Mouse (Mus musculus) kidney, postnatal 25 days (tissue): Measurements from ENCODE around the gene Cacnb1.

Experiments
- DNase-seq, 2 experiments: peaks; one replicate each; pipeline ENCODE4 v3.0.0; 2021; ENCODE audit warnings: mixed read lengths in 2 of 2

Cacnb1 gene

DNA sequence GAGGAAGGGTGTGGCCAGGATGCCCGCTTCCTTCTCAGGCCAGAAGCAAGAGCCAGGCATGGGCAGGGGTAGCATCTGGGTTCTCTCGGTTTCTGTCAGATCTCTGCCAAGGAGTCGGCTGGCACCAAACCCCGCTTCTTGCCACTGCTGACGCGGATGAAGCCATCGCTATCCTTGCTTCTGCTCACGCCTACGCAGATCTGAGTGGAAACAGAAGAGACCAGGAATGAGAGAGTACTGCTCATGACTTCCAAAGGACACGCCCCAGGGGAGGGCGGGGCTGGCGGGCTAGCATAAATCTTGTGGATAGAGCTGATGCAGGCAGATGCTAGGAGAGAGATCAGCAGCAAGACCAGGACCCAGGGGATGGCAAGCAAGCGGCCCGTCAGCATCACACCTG is 15.0 kb upstream of the Cacnb1 start:
- DNase-seq = no peak

DNA sequence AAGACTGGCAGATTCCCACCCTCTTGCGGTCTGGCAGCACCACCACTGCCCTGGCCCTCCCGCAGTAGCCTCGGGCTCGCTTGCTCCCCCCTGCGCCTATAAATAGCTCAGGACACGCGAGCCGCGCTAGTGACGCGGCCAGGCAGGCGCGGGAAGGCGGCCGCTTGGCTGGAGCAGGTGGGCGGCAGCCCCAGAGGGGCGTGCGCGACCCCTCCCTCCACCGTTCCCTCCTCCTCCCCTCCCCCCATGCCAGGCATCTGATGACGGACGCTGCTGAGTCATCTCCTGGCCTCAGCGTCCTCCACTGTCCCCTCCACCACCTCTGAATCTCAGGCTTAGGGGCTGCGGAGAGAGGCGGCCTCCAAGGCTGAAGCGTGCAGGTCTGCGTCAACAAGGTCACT is 13.1 kb upstream of the Cacnb1 start:
- no peak for DNase-seq

DNA sequence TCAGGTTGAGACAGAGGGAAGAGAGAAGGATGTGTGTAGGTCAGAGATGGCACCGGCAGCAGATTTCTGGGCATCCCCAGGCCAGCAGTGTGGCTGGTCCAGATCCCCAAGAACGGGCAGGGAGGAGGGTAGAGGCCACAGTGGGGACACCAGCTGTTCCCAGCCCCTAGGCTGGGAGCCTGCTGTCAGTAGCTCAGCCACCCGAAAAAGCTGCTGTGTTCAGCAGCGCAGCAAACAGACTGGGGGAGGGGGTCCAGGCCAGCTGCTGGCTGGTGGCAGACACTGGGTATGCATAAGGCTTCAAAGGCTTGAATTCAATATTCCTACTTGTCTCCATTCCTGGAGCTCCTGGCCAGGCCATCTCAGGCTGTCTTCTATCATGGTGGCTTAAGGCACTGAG is 12.0 kb upstream of the Cacnb1 start:
- DNase-seq = no peak

DNA sequence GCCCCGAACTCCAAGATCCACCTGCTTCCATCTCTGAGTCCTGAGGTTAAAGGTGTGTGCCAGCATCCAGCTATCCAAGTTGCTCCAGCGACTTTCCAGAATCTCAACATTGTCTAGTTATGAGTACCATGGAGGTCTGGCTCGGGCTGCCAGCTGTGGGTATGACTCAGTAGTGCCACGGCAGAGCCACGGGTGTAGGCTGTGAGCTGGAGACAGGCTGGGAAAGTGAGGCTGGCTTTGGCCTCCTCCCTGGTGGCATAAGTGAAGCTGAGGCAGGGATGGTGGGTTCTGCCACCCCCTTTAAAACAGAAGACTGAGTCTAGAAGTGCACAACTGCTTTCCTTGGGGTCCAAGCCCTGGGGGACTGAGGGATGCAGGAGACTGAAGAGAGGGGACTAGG is 11.2 kb upstream of the Cacnb1 start:
- no peak for DNase-seq

DNA sequence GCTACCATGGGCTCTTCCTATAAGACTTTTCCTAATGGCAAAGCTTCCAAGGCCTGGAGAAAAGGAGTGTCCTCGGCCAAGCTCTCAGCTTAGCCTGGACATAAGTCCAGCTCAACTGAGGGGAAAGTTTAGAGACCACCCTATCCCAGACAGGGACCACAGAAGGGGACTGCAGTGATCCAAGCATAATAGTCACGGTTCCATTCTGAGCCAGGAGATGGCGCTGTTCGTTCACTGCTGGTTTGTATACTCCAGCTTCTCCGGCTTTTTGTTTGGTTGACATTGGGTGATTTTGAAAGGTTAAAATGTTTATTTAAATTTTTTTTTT is 8.6 kb upstream of the Cacnb1 start:
- DNase-seq = peak; percentile 71 to 88

DNA sequence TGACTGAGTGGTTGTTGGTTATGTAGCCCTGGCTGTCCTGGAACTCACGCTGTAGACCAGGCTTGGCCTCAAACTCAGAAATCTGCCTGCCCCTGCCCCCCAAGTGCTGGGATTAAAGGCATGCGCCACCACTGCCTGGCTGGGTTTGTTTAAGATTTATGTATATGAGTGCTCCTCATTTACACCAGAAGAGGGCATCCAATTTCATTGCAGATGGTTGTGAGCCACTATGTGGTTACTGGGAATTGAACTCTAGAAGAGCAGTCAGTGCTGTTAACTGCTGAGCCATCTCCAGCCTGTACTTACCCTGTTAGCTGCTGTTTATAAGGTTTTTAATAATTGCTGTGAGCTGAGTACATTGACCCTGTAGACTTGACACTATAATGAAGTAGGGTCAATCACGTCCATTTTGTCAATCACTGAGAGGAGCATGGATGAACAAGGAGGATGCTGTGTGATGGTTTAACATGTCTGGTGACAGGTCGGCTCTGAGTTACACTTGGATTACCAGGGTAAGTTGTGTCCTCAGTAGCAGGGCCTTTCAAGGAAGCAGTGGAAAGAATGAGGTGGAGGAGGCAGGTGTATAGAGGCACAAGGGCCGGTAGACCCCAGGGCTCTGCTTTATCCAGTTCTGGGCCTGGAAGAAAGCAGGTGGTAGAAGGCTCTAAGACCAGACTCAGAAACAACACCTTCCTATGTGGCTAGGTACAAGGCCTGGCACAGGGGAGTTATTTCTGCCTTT is 8.0 kb upstream of the Cacnb1 start:
- no peak for DNase-seq

DNA sequence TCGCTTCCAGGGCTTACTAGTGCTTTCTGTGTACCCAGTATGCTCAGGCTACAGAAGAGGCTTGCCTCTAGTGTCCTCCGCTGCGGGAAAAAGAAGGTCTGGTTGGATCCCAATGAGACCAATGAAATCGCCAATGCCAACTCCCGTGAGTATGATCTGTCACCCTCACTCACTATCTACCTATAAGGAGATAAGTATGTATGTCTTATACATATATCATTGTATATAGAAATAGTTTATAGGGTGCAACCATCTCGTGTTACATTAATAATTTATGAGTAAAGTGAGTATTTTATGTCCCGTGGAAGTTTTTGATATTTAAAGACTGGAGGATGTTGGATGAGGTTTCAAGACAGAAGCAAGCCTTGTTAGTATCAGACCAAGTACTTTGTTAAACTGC is 5.0 kb upstream of the Cacnb1 start:
- DNase-seq = no peak

DNA sequence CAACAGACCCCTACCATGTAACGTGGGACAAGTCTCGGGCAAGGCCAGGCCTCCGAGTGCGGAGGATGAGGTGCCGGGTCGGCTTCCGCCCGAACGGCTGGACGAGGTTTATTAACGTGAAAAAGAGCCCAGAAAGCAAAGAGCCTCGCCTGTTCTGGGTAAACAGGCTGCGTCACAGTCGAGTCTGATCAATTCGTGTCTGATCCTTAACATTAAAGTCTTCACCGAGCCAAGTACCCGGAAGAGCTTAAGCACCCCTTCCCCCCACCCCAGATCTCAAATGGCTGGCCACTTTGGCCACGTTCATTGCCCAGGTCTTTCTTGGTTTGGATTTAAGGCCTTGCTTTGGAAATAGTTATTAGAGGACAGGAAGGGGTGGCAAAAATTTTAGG is 4.5 kb upstream of the Cacnb1 start:
- no peak for DNase-seq

DNA sequence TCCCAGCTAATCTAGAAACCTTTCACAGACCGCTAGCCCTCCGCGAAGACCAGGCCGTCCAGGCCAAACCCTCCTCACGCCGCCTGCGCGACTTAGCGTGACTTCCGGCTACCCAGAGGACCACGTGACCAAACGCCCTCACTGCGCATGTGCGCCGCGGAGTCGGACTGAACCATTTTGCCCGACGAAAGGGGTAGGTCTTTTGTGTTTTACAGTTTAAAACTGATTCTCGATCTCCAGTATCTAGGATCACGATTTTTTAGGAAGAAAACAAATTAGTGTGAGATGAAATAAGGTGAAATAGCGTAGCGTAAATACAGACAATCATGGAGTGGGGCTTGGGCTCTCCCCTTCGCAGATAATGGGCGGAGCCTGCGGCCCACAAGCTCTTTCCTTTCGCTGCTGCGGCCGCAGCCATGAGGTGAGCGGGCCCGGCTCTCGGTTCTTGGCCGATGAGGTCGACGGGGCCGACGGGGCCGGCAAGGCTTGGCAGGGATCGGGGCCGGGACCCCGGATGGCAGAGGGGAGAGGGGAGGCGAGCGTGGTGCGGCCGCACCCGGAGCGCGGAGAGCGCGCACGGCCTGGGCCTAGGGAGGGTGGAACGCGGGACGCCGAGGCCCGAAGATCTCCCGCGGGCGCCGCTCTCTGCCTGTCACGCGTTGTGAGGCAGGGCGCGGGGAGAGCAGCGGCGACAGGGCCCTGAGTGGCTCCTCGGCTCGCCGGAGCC is 3.9 kb upstream of the Cacnb1 start, which contains the start of gene Rpl19:
Gene Rpl19, plus strand, starts transcription at position 141 of the 727 bp plus-strand sequence.
- peak; percentile 94 to 95 for DNase-seq

DNA sequence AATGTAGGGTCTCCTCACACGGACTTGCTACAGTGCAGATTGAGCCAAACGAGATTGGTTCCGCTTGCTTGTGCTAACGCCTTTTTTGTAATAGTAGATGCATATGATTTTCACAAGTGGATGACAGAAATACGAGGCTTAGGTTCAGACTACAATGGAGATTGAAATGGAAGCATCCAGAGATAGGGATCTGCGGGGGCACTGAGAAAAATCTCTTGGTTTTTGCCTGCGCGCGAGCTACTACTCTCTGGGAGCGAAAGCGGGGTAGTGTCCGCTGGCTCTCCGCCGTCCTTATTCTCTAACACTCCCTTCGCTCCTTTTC is 3.4 kb upstream of the Cacnb1 start:
- no peak for DNase-seq

DNA sequence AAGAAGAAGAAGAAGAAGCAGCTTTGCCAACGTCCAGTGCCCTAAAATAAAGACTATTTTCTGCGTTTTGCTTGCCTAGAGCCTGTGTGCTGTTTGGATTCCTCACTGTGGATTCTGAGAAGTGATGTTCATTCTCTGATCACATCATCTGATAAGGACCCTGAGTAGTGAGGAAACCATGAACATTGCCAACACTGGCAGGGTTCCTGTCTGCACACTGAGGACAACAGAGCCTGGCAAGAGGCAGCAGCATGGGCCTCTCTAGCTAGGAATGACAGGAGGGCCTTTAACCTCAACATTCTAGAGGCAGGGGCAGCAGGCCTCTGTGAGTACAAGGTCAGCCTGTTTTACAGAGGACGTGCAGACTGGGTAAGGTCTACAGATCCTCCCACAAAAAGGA is 1.7 kb upstream of the Cacnb1 start:
- DNase-seq = no peak

DNA sequence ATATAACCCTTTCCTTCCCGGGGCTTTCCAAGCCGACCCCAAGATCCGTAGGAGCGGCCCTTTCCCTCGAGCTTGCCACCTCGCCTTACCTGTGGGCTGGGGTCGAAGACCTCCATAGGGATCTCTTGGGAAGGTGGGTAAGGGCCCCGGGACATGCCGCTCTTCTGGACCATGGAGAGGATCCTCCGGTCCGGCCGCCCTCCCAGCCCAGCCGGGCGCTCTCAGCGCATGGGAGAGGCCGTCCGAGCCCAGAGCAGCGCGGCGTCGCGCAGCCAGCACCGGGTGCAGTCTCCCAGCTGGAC is 630 bp downstream of the Cacnb1 start:
- DNase-seq = no peak

DNA sequence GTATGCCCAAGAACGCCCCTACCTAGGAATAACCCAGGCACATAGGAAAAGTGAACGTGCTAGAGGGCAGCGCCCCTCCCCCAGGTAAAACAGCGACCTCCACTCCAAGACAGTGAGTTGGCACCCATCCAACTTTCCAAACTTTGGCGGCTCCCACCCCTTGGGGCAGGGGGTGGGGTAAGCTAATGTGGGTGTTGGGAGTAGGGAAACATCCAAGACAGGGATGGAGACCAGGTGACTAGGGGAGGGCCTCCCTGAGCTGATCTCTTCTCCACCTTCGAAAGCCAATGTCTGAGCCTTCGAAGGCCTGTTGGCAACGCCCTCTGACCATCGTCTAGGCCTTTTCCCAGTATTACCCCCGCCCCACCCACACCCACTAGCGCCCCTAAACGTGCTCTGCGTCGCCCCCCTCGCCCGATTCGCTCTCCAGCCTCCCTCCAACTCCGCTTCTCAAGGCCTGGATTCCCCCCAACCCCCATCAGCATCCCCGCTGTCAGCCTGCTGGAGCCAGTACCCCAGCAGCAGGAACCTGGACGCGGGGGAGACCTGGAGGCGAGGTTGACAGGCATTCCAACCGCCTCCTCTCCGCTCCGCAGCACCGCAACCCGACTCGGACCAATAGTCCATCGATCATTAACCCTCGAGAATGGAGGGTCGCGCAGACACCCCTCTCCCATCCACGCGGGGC is 1.1 kb downstream of the Cacnb1 start:
- peak in 1 of 2 experiments; percentile 60 for DNase-seq

DNA sequence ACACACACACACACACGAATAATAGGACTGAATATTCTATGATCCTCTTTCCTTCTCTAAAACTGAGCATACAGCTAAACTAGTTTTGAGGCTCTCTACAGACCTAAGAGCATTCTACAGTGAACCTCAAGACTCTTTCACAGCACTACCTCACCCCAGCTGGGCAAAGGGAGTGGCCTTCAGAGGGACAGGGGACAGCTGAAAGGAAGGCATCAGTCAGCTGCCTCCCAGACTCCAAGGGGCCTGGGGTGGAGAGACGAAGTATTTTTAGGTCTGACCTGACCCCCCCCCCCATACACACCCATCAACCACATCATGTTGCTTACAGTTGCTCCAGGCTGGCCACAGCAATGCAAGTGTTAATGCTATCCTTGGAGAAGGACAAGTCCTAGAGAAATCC is 1.7 kb downstream of the Cacnb1 start:
- no peak for DNase-seq

DNA sequence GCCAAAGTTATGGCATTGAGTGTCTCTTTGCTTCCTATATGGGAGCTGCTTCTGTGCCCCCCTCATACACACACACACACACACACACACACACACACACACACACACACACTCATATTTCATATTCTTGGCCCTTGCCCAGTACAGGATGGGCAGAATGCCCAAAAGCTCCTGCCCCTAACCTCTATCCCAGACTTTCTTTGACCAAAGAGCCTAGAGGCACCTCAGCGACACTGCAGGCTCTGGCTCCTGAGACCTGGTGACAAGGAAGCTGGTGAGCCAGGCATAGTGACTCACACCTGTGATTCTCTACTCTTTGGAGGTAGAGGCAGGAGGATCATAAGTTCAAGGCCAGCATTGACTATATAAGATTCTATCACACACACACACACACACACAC is 2.1 kb downstream of the Cacnb1 start:
- DNase-seq = no peak

DNA sequence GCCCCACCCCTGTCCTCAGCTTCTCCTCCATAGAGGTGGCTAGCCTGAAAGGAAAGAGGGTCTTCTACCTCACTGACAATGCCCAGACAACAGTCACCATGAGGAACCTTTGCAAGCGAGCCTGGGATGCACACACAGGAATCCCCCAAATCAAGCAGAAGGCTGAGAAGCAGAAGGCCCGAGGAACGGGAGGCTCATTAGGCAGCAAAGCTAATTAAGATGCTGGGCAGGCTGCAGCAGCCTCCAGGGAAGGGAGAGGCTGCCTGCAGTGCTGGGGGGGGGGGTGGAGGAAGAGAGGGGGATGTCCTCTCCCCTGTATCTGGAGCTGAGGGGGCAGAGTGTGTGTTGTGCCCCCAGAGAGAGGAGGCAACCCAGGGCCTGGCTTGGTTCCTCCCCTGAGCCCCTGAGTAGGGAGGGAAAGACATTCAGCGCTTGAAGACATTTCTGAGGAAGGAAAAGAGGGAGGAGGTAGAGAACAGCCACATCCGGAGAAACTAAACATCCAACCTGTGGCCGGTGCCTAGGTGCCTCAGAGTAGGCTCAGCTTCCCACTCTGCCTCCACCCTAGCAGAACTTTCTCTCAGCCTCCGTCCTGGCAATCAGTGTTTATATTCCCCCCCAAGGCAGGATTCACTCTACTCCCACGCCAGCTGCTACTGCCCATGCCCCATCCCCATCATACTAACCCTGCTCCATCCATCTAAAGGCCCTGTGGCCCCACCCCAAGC is 2.8 kb downstream of the Cacnb1 start:
- DNase-seq = no peak

DNA sequence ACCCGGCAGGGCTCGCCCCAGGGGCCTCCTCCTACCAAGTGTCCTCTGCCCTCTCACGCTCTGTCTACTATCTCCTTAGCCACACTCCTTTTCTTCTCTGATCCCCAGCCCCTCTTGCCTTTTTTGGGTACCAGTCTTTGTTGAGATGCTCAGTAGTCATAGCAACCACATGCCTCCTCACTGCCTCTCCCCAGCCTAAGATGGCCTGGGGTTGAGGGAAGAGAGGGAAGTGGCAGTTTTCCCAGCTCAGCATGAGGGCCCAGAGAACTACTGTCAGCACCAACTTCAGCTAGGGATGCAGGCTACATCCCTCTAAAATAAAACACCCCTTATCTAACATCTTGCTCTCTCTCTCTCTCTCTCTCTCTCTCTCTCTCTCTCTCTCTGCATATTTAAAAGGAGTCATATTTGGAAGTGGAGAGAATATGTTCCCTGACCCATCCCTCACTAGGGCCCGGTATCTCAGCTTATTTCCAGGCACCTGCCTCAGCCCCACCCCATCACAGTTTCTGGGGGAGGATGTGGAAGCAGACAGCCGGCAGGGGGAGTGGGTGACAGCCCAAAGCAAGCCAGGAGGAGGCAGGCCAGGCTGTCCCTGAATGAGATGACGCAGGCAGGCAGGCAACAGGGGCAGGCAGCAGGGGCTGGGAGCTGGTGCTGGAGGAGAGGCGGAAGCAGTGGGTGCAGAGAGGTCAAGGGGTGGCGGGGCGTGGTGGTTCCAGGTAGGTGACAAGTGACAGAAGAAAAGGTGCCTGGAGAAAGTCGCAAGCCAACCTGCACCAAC is 3.8 kb downstream of the Cacnb1 start:
- no peak for DNase-seq

DNA sequence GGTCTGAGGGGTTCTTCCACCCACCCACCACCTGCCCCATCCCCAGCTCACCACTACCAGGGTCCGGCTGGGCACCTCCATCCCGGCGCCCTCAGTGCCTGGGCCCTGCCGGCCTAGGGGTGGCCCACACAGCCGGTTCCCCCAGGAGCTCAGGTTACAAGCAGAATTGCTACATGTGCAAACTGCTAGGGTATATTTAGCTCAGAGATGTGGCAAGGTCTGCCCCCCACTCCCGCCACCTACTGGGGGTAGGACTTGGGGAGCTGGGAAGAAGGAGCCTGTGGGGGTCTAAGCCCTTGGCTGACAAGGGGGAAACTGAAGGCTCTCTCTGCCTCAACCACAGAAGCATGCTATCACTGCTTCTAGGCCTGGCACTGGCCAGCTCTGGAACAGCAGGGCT is 4.6 kb downstream of the Cacnb1 start:
- DNase-seq = no peak

DNA sequence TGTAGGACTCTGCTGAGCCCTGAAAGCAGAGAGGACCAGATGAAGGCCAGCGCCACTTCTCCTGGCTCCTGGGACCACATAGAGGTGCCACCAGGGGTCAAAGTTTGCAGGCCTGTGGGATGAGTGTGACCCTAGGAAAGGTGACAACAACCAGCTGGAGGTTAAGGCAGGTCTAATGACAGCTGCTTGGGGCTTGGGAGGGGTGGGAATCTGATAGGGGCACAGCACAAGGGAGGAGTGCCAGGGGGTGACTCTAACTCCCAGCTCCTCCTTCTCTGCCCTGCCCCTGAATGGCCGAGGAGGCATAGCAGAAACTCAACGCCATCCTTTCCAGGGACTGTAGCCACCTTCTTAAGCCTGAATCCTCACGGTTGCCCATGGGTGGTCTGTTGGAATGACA is 6.0 kb downstream of the Cacnb1 start:
- DNase-seq = no peak

DNA sequence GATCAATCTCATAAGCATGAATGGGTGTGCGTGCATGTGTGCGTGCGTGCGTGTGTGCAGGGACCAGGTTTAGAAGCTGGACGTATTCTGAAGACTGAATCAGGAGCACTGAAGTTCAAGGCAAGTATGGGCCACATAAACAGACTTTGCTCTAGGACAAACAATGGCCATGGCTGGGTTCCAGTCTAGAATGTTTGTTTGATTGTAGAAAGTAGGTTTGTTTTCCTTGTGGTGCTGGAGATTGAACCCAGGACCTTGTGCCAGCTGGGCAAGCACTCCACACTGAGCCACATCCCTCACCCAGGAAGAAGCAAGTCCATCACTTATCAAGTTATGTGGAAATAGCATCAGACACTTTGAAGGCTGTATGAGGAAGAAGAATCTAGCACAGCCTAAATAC is 6.7 kb downstream of the Cacnb1 start:
- DNase-seq = no peak

DNA sequence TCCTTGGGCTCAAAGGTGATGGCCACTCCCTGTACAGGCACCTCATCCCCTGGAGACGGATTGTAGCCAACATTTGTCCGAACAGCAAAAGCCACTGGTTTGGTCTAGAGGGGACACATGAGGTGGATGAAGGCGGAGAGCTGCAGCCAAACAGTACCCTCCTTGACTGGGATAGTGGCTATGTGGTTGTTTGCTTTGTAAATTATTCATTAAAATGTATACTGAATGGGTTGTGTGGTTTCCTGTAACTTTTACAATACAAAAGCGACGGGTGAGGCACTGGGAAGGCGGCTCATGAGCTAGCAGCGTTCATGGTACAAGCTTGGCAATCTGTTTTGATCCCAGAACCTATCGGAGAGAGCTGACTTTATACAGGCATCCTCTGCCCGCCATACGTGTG is 10.0 kb downstream of the Cacnb1 start:
- DNase-seq = no peak

DNA sequence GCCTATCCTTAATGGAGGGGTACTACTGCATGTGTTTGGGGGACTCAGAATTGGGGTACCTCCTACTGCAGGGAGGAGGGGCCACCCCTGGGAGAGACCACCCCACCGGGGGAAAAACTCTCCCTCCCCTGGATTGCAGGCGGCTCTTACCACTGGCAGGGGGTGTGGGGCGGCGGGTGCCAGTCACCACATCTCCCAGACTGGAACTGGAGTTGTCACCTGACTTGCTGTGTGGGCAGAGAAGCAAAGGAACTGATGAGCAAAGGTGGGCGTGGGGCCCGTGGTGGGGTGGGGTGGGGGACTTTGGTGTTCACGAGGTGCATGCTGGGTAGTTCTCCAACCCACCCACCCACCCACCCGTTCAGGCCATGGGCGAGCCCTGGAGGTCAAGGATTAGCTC is 11.1 kb downstream of the Cacnb1 start:
- no peak for DNase-seq

DNA sequence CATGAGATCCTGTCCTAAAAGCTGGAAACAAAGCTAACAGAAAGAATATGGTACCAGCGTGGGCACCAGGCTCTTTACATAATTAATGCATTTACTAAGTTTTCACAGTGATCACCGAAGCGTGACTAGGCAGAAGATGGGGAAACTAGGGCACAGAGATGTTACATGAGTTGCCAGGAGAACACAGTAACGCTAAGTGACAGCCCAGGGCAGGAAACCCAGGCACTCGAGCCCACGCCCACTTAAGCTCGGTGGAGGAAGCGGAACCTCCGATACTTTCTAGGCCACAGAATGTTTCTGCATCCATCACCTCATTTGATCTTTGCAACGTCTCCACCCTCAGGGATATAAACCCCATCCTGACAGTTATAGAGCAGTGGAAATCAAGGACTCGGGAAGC is 14.7 kb downstream of the Cacnb1 start:
- no peak for DNase-seq
